ENCODE assay signal across 8 mouse cellular contexts in the genomic region with DNA sequence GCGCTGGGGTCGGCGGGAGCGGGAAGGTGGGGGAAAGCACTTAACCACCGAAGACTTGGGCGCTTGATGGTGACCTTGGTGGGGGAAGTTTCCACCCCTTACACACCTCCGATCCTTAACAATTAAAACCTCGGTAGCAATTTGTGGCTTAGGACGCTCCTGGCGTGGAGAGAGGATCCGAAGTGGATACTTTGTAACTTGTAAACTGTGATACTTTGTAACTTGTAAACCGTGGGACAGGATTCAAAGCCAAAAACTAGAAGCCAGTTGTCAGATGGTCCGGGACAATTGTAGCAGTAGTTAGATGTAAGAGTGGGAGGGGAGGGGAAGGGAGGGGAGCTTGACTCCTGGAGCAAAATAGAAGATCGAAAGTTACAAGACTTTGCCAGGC. TPM values are rescaled to one million over a fixed set of nuclear protein-coding genes. Genes with fewer than 3 reads are reported as not detected.
DNase-seq lines count a peak whose midpoint lies in the region; ATAC-seq and TF ChIP-seq lines count a peak whose summit lies in the region.

No protein-coding gene starts in this region.

- no peak for TF ChIP-seq CTCF in lung, postnatal 0 days (IDR thresholded peaks at IDR 0.05)

- H3K9me3 ChIP-seq in lung, postnatal 0 days (ENCODE audit: low read length): no peaks in the 10 kb centered on the region
- no peaks in the 10 kb centered on the region for H3K9me3 ChIP-seq in embryonic facial prominence, embryonic 13.5 days
- H3K9me3 ChIP-seq in intestine, embryonic 15.5 days: no peaks in the 10 kb centered on the region
- H3K9me3 ChIP-seq in neural tube, embryonic 15.5 days (replicated peaks): no peaks in the 10 kb centered on the region

- H3K4me2 ChIP-seq in lung, postnatal 0 days (replicated peaks; ENCODE audit: low read depth, low read length): peak overlapping the region; percentile 73
- peak overlapping the region; percentile 81 for H3K4me2 ChIP-seq in embryonic facial prominence, embryonic 13.5 days
- H3K4me2 ChIP-seq in intestine, embryonic 15.5 days (replicated peaks): peak overlapping the region; percentile 67
- peak overlapping the region; percentile 77 for H3K4me2 ChIP-seq in neural tube, embryonic 15.5 days

- H3K4me1 ChIP-seq in lung, postnatal 0 days (ENCODE audit: insufficient read depth, low read depth, low read length): peaks cover 5% of the 10 kb centered on the region
- peaks cover 14% of the 10 kb centered on the region for H3K4me1 ChIP-seq in embryonic facial prominence, embryonic 13.5 days
- H3K4me1 ChIP-seq in intestine, embryonic 15.5 days (replicated peaks): peaks cover 11% of the 10 kb centered on the region
- peaks cover 27% of the 10 kb centered on the region for H3K4me1 ChIP-seq in neural tube, embryonic 15.5 days

- H3K27ac ChIP-seq in lung, postnatal 0 days (ENCODE audit: low read length): peak overlapping the region; percentile 97
- H3K27ac ChIP-seq in embryonic facial prominence, embryonic 13.5 days: peak overlapping the region; percentile 97; the same call in 1 of the 2 replicates
- H3K27ac ChIP-seq in intestine, embryonic 15.5 days: no peak overlapping the region
- peak overlapping the region; percentile 98 for H3K27ac ChIP-seq in neural tube, embryonic 15.5 days (replicated peaks)

- no peak for ATAC-seq in lung, postnatal 0 days
- ATAC-seq in embryonic facial prominence, embryonic 13.5 days (ENCODE audit: insufficient number of reproducible peaks, insufficient read depth, low FRiP score, low TSS enrichment, low read depth): no peak
- no peak for ATAC-seq in intestine, embryonic 15.5 days
- peak; percentile 10 for ATAC-seq in neural tube, embryonic 15.5 days (ENCODE audit: low FRiP score)

- WGBS in lung, postnatal 0 days: 2% methylated on average over 14 of the region's 14 CpGs
- WGBS in embryonic facial prominence, embryonic 13.5 days: 4% methylated on average over 14 of the region's 14 CpGs
- WGBS in intestine, embryonic 15.5 days: 3% methylated on average over 14 of the region's 14 CpGs
- 6% methylated on average over 14 of the region's 14 CpGs for WGBS in neural tube, embryonic 15.5 days

- TF ChIP-seq EP300 in lung, postnatal 0 days (IDR thresholded peaks at IDR 0.05): no peak

- peak; percentile 35 for DNase-seq in lung, postnatal 0 days (ENCODE audit: low spot score)
- DNase-seq in lung, adult 18-20 months: no peak
- DNase-seq in gastrocnemius, postnatal 4 days (ENCODE audit: low spot score in 2 of 2): no peak
- DNase-seq in right cerebral cortex, adult 2 months (ENCODE audit: low spot score in 2 of 2): no peak
- DNase-seq in thymus, postnatal 36 days: no peak

- H3K9ac ChIP-seq in lung, postnatal 0 days (replicated peaks; ENCODE audit: low read depth): peak overlapping the region; percentile 78
- peak overlapping the region; percentile 92 for H3K9ac ChIP-seq in embryonic facial prominence, embryonic 13.5 days
- H3K9ac ChIP-seq in intestine, embryonic 15.5 days: peak overlapping the region; percentile 82
- peak overlapping the region; percentile 90 for H3K9ac ChIP-seq in neural tube, embryonic 15.5 days (replicated peaks)

- peak overlapping the region; percentile 83 for H3K4me3 ChIP-seq in lung, postnatal 0 days (ENCODE audit: low read depth, low read length)
- peak overlapping the region; percentile 93 for H3K4me3 ChIP-seq in embryonic facial prominence, embryonic 13.5 days
- H3K4me3 ChIP-seq in intestine, embryonic 15.5 days (replicated peaks): peak overlapping the region; percentile 91
- peak overlapping the region; percentile 75 for H3K4me3 ChIP-seq in neural tube, embryonic 15.5 days (replicated peaks)

- H3K27me3 ChIP-seq in lung, postnatal 0 days (replicated peaks; ENCODE audit: insufficient read depth, low read length): no peaks in the 10 kb centered on the region
- H3K27me3 ChIP-seq in embryonic facial prominence, embryonic 13.5 days: no peaks in the 10 kb centered on the region
- H3K27me3 ChIP-seq in intestine, embryonic 15.5 days (replicated peaks): no peaks in the 10 kb centered on the region
- no peaks in the 10 kb centered on the region for H3K27me3 ChIP-seq in neural tube, embryonic 15.5 days (replicated peaks)

- peaks cover 14% of the 10 kb centered on the region; the same call in 1 of the 2 replicates for H3K36me3 ChIP-seq in lung, postnatal 0 days (ENCODE audit: insufficient read depth, low read length)
- peaks cover 36% of the 10 kb centered on the region for H3K36me3 ChIP-seq in embryonic facial prominence, embryonic 13.5 days
- peaks cover 23% of the 10 kb centered on the region for H3K36me3 ChIP-seq in intestine, embryonic 15.5 days
- peaks cover 34% of the 10 kb centered on the region for H3K36me3 ChIP-seq in neural tube, embryonic 15.5 days

RNA-seq across cellular contexts. Expression of gene Usp4, which starts 0.6 kb away (rescaled TPM):
- 61.4 and 66.4 TPM in 2 replicates for polyA plus RNA-seq in lung, postnatal 0 days (2015; fragmentation: Nextera tagmentation; extraction: Ambion mirVana)
- polyA plus RNA-seq in embryonic facial prominence, embryonic 13.5 days (2015; fragmentation: Nextera tagmentation; extraction: Ambion mirVana): 106 and 110 TPM in 2 replicates
- 82.5 and 89.1 TPM in 2 replicates for polyA plus RNA-seq in intestine, embryonic 15.5 days (2015; fragmentation: Nextera tagmentation; extraction: Ambion mirVana)
- 110 and 111 TPM in 2 replicates for polyA plus RNA-seq in neural tube, embryonic 15.5 days (2015; fragmentation: Nextera tagmentation; extraction: Ambion mirVana)
- total RNA-seq in gastrocnemius, postnatal 4 days (2021): 10 to 100 TPM; 77.2 to 93.2 TPM

RNA-seq across cellular contexts. Expression of gene Gpx1, which starts 9.6 kb away (rescaled TPM):
- 1,509 and 1,541 TPM in 2 replicates for polyA plus RNA-seq in lung, postnatal 0 days (2015; fragmentation: Nextera tagmentation; extraction: Ambion mirVana)
- polyA plus RNA-seq in embryonic facial prominence, embryonic 13.5 days (2015; fragmentation: Nextera tagmentation; extraction: Ambion mirVana): 775 and 811 TPM in 2 replicates
- polyA plus RNA-seq in intestine, embryonic 15.5 days (2015; fragmentation: Nextera tagmentation; extraction: Ambion mirVana): 1,041 and 1,081 TPM in 2 replicates
- 460 and 559 TPM in 2 replicates for polyA plus RNA-seq in neural tube, embryonic 15.5 days (2015; fragmentation: Nextera tagmentation; extraction: Ambion mirVana)
- total RNA-seq in gastrocnemius, postnatal 4 days (2021): 100 to 1,000 TPM in 1 of 2 experiments, 10 to 100 TPM in 1; 91.8 to 108 TPM

RNA-seq across cellular contexts. Expression of gene Tcta, which starts 42.3 kb away (rescaled TPM):
- 92.9 and 93.1 TPM in 2 replicates for polyA plus RNA-seq in lung, postnatal 0 days (2015; fragmentation: Nextera tagmentation; extraction: Ambion mirVana)
- 31.5 and 34.2 TPM in 2 replicates for polyA plus RNA-seq in embryonic facial prominence, embryonic 13.5 days (2015; fragmentation: Nextera tagmentation; extraction: Ambion mirVana)
- polyA plus RNA-seq in intestine, embryonic 15.5 days (2015; fragmentation: Nextera tagmentation; extraction: Ambion mirVana): 34.1 and 37.1 TPM in 2 replicates
- 49.2 and 52.0 TPM in 2 replicates for polyA plus RNA-seq in neural tube, embryonic 15.5 days (2015; fragmentation: Nextera tagmentation; extraction: Ambion mirVana)
- total RNA-seq in gastrocnemius, postnatal 4 days (2021): 10 to 100 TPM; 24.7 to 33.9 TPM

RNA-seq across cellular contexts. Expression of gene Rhoa, which starts 42.4 kb away (rescaled TPM):
- 582 and 634 TPM in 2 replicates for polyA plus RNA-seq in lung, postnatal 0 days (2015; fragmentation: Nextera tagmentation; extraction: Ambion mirVana)
- polyA plus RNA-seq in embryonic facial prominence, embryonic 13.5 days (2015; fragmentation: Nextera tagmentation; extraction: Ambion mirVana): 437 and 448 TPM in 2 replicates
- 422 and 453 TPM in 2 replicates for polyA plus RNA-seq in intestine, embryonic 15.5 days (2015; fragmentation: Nextera tagmentation; extraction: Ambion mirVana)
- 261 and 304 TPM in 2 replicates for polyA plus RNA-seq in neural tube, embryonic 15.5 days (2015; fragmentation: Nextera tagmentation; extraction: Ambion mirVana)
- 100 to 1,000 TPM; 272 TPM for total RNA-seq in gastrocnemius, postnatal 4 days (2021)

RNA-seq across cellular contexts. Expression of gene 1700102P08Rik, which starts 44.3 kb away (rescaled TPM):
- polyA plus RNA-seq in lung, postnatal 0 days (2015; fragmentation: Nextera tagmentation; extraction: Ambion mirVana): 0.35 and 0.49 TPM in 2 replicates
- polyA plus RNA-seq in embryonic facial prominence, embryonic 13.5 days (2015; fragmentation: Nextera tagmentation; extraction: Ambion mirVana): 1.1 TPM in 2 replicates
- polyA plus RNA-seq in intestine, embryonic 15.5 days (2015; fragmentation: Nextera tagmentation; extraction: Ambion mirVana): 0.30 and 0.88 TPM in 2 replicates
- 1.1 and 1.3 TPM in 2 replicates for polyA plus RNA-seq in neural tube, embryonic 15.5 days (2015; fragmentation: Nextera tagmentation; extraction: Ambion mirVana)
- 1 to 10 TPM in 1 of 2 experiments, under 1 TPM in 1; 0.57 to 1.2 TPM for total RNA-seq in gastrocnemius, postnatal 4 days (2021)
